Mouse (Mus musculus): ENCODE data around the gene F930015N05Rik. TPM values are rescaled to one million over a fixed set of nuclear protein-coding genes. Genes with fewer than 3 reads are reported as not detected.

Gene F930015N05Rik
- total RNA-seq, 2 experiments from 2014 or later, result 1.3 to 1.4 TPM

GRCm38 (mm10) chr11:64386333-64386732 is 50.1 kb downstream of the F930015N05Rik start:
- DNase-seq (ENCODE audit: low spot score in 2 of 2), result no peak

Other genes starting within 250 kb of the F930015N05Rik start
- gene Hs3st3a1, start 1.3 kb downstream of the F930015N05Rik start, total RNA-seq (2021), result 1 to 10 TPM; 2.0 TPM